Mouse (Mus musculus) cerebellum, adult 2 months (tissue): ENCODE results near the gene Sec31a. TPM values are rescaled to one million over a fixed set of nuclear protein-coding genes. Genes with fewer than 3 reads are reported as not detected.
"Not testable (repeated sequence)": the region's sequence is repeated elsewhere in the genome, so short reads cannot be mapped to it uniquely, and the experiment has no call there.

Experiments
- DNase-seq, 2 experiments: peaks; one replicate each; pipeline ENCODE4 v3.0.0; 2021
- H3K27ac ChIP-seq: fragments of 200-500 bp; 2 replicates; pipeline ENCODE4 v1.5.1; 2012; ENCODE audit warnings: low read length, control low read depth, inconsistent platforms; ENCODE audit not compliant: insufficient read depth
- H3K27me3 ChIP-seq: fragments of 200-500 bp; 2 replicates; pipeline ENCODE4 v1.6.1; 2012; ENCODE audit warnings: inconsistent platforms, mild to moderate bottlenecking, low read length, moderate library complexity; ENCODE audit not compliant: control insufficient read depth, insufficient read depth
- H3K4me1 ChIP-seq: fragments of 200-500 bp; 2 replicates; pipeline ENCODE4 v1.6.1; 2011; ENCODE audit warnings: low read length; ENCODE audit not compliant: control insufficient read depth, insufficient read depth
- H3K4me3 ChIP-seq: fragments of 200-500 bp; replicated peaks from 2 replicates; pipeline ENCODE3; 2011; ENCODE audit warnings: mild to moderate bottlenecking, low read depth, low read length, control low read depth; ENCODE audit not compliant: insufficient read depth
- CTCF ChIP-seq: fragments of 200-500 bp; IDR thresholded peaks from 2 replicates; pipeline ENCODE4 v1.5.1; 2011; ENCODE audit warnings: low read depth, mild to moderate bottlenecking, control low read depth, low read length, moderate library complexity, borderline replicate concordance; ENCODE audit not compliant: insufficient read depth
- POLR2A ChIP-seq: fragments of 200-500 bp; IDR thresholded peaks from 2 replicates; pipeline ENCODE4 v1.6.1; 2011; ENCODE audit warnings: low read length, control low read depth, borderline replicate concordance; ENCODE audit not compliant: insufficient read depth
- WGBS: fragments of 180-500 bp; shearing (Covaris S2); methylation state at CpG from one replicate; pipeline ENCODE4 v1.1.7; 2018; 5-methylcytosine and 5-hydroxymethylcytosine counted together
- polyA plus RNA-seq: library from polyadenylated mRNA; depleted of rRNA; stranded (reverse); fragments of >200 nt; gene quantifications from 2 replicates; pipeline ENCODE4 v1.2.3, GENCODE M21; 2012

Sec31a gene
- polyA plus RNA-seq, 1 experiment, result 117 TPM

GRCm38 (mm10) chr5:100430966-100431365, 14.9 kb upstream of the Sec31a start:
- TF ChIP-seq POLR2A, result no peak
- no peak for TF ChIP-seq CTCF
- Histone ChIP-seq H3K27ac (no peak overlapping the region), H3K27me3 (no peaks in the 10 kb centered on the region), H3K4me3 (no peak overlapping the region), H3K4me1 (peaks cover 6% of the 10 kb centered on the region)
- no peak for DNase-seq
- WGBS, result 80% methylated on average over 2 of the region's 2 CpGs

- no peak for TF ChIP-seq POLR2A
- no peak for TF ChIP-seq CTCF
- Histone ChIP-seq H3K4me1 (peaks cover 6% of the 10 kb centered on the region), H3K27me3 (no peaks in the 10 kb centered on the region), H3K4me3 (peak overlapping the region; percentile 72), H3K27ac (no peak overlapping the region)
- 3% methylated on average over 11 of the region's 11 CpGs for WGBS
- DNase-seq, result no peak
Measured at GRCm38 (mm10) chr5:100430076-100430390, 14.0 kb upstream of the Sec31a start.

- under 1% methylated on average over 53 of the region's 53 CpGs for WGBS
- Histone ChIP-seq H3K4me1 (peaks cover 6% of the 10 kb centered on the region), H3K27me3 (no peaks in the 10 kb centered on the region), H3K4me3 (peak overlapping the region; percentile 91), H3K27ac (peak overlapping the region; percentile 57)
- DNase-seq, result peak; percentile 93 to 95
- peak; percentile 93 for TF ChIP-seq POLR2A
- TF ChIP-seq CTCF, result no peak
Measured at GRCm38 (mm10) chr5:100429344-100430075, 13.5 kb upstream of the Sec31a start.

- under 1% methylated on average over 20 of the region's 20 CpGs for WGBS
- Histone ChIP-seq H3K4me1 (peaks cover 8% of the 10 kb centered on the region), H3K27me3 (no peaks in the 10 kb centered on the region), H3K27ac (peak overlapping the region; percentile 22), H3K4me3 (peak overlapping the region; percentile 91)
- TF ChIP-seq CTCF, result no peak
- no peak for TF ChIP-seq POLR2A
- DNase-seq, result no peak
Measured at GRCm38 (mm10) chr5:100428734-100429343, 12.8 kb upstream of the Sec31a start.

- no peak for TF ChIP-seq CTCF
- no peak for TF ChIP-seq POLR2A
- H3K27ac ChIP-seq, result no peak overlapping the region
Measured at GRCm38 (mm10) chr5:100428031-100428733, 12.1 kb upstream of the Sec31a start.

GRCm38 (mm10) chr5:100427276-100427675, 11.2 kb upstream of the Sec31a start:
- Histone ChIP-seq H3K4me3 (peak overlapping the region; percentile 4), H3K27ac (no peak overlapping the region), H3K4me1 (peaks cover 8% of the 10 kb centered on the region), H3K27me3 (no peaks in the 10 kb centered on the region)
- 20% methylated on average over 9 of the region's 9 CpGs for WGBS
- DNase-seq, result no peak
- TF ChIP-seq CTCF, result no peak
- TF ChIP-seq POLR2A, result no peak

More at GRCm38 (mm10) chr5:100428031-100428733, 12.1 kb upstream of the Sec31a start:
- Histone ChIP-seq H3K4me3 (peak overlapping the region; percentile 26), H3K4me1 (peaks cover 8% of the 10 kb centered on the region), H3K27me3 (no peaks in the 10 kb centered on the region)
- no peak for DNase-seq
- WGBS, result 1% methylated on average over 5 of the region's 5 CpGs

GRCm38 (mm10) chr5:100425823-100426222, 9.8 kb upstream of the Sec31a start:
- DNase-seq, H3K4me1 ChIP-seq, H3K4me3 ChIP-seq, H3K27ac ChIP-seq, H3K27me3 ChIP-seq: not testable (repeated sequence)
- 82% methylated on average over 2 of the region's 2 CpGs for WGBS

- TF ChIP-seq POLR2A, result no peak
- TF ChIP-seq CTCF, result no peak
- H3K4me1 ChIP-seq, result peaks cover 8% of the 10 kb centered on the region
- H3K27ac ChIP-seq, result no peak overlapping the region
- DNase-seq, result no peak
- WGBS, result 34% methylated on average over 3 of the region's 3 CpGs
- no peak overlapping the region for H3K4me3 ChIP-seq
- no peaks in the 10 kb centered on the region for H3K27me3 ChIP-seq
Measured at GRCm38 (mm10) chr5:100424252-100424651, 8.2 kb upstream of the Sec31a start.
